Mouse (Mus musculus): Measurements from ENCODE around the gene Ubn1. TPM values are rescaled to one million over a fixed set of nuclear protein-coding genes. Genes with fewer than 3 reads are reported as not detected.

Gene Ubn1
- 24.2 and 34.9 TPM in 2 replicates for total RNA-seq (2014; rRNA removed)
- polyA plus RNA-seq (2015; fragmentation: Nextera tagmentation; extraction: Ambion mirVana) = 4.7 and 7.0 TPM in 2 replicates

- 3% methylated on average over 56 of the region's 56 CpGs for WGBS
These were observed at the start of gene Ubn1, which contains the start of gene Glyr1 for GRCm38 (mm10) chr16:5049774-5050234. TSS of gene Ubn1 (plus strand) at chr16:5050057. TSS of gene Glyr1 (minus strand) at chr16:5049863.

GRCm38 (mm10) chr16:5000611-5001010 lies 49.2 kb upstream of the Ubn1 start:
- Histone ChIP-seq H3K4me1 (ENCODE audit: insufficient read depth) (no peaks in the 10 kb centered on the region), H3K4me2 (ENCODE audit: low read depth) (no peak overlapping the region), H3K4me3 (ENCODE audit: low read depth, low read length) (no peak overlapping the region), H3K9ac (no peak overlapping the region), H3K27me3 (ENCODE audit: insufficient read depth, low read length) (no peaks in the 10 kb centered on the region), H3K36me3 (ENCODE audit: insufficient read depth) (no peaks in the 10 kb centered on the region), H3K9me3 (ENCODE audit: low read length) (no peaks in the 10 kb centered on the region), H3K27ac (ENCODE audit: low read depth, low read length) (no peak overlapping the region)
- WGBS = 64% methylated on average over 3 of the region's 3 CpGs
- TF ChIP-seq CTCF (IDR thresholded peaks at IDR 0.05; ENCODE audit: low read depth) = no peak
- no peak for ATAC-seq
- DNase-seq = no peak

More at GRCm38 (mm10) chr16:5049774-5050234, at the start of gene Ubn1, which contains the start of gene Glyr1:
- H3K4me2 ChIP-seq (ENCODE audit: low read depth) = peak within 1 kb of the TSS; percentile 93
- peak within 1 kb of the TSS; percentile 91 for H3K9ac ChIP-seq
- H3K36me3 ChIP-seq (ENCODE audit: insufficient read depth) = peaks cover 23% of the 10 kb centered on the region
- no peaks in the 10 kb centered on the region for H3K27me3 ChIP-seq (ENCODE audit: insufficient read depth, low read length)
- H3K9me3 ChIP-seq (ENCODE audit: low read length) = no peaks in the 10 kb centered on the region
- DNase-seq (peak; percentile 100), ATAC-seq (peak; percentile 100)
- peak within 1 kb of the TSS; percentile 97 for H3K27ac ChIP-seq (ENCODE audit: low read depth, low read length)
- H3K4me1 ChIP-seq (ENCODE audit: insufficient read depth) = peaks cover 6% of the 10 kb centered on the region
- peak; percentile 18; the same call in 1 of the 2 replicates for TF ChIP-seq CTCF (IDR thresholded peaks at IDR 0.05; ENCODE audit: low read depth)
- peak within 1 kb of the TSS; percentile 95 for H3K4me3 ChIP-seq (ENCODE audit: low read depth, low read length)

GRCm38 (mm10) chr16:5007067-5007466 lies 42.8 kb upstream of the Ubn1 start, which contains the start of gene Smim22:
TSS of gene Smim22 (plus strand) at chr16:5007288.
- no peak for TF ChIP-seq CTCF (IDR thresholded peaks at IDR 0.05; ENCODE audit: low read depth)
- Histone ChIP-seq H3K9ac (no peak within 1 kb of the TSS), H3K27ac (ENCODE audit: low read depth, low read length) (no peak within 1 kb of the TSS), H3K27me3 (ENCODE audit: insufficient read depth, low read length) (no peaks in the 10 kb centered on the region), H3K36me3 (ENCODE audit: insufficient read depth) (0 out of 2 replicates have a peak, but pooled peaks cover 6% of the 10 kb centered on the region), H3K9me3 (ENCODE audit: low read length) (no peaks in the 10 kb centered on the region), H3K4me3 (ENCODE audit: low read depth, low read length) (no peak within 1 kb of the TSS), H3K4me1 (ENCODE audit: insufficient read depth) (no peaks in the 10 kb centered on the region), H3K4me2 (ENCODE audit: low read depth) (no peak within 1 kb of the TSS)
- no peak for ATAC-seq
- WGBS = 59% methylated on average over 5 of the region's 5 CpGs
- DNase-seq = no peak

- WGBS = 60% methylated on average over 6 of the region's 6 CpGs
- Histone ChIP-seq H3K4me3 (ENCODE audit: low read depth, low read length) (no peak overlapping the region), H3K9me3 (ENCODE audit: low read length) (no peaks in the 10 kb centered on the region), H3K4me1 (ENCODE audit: insufficient read depth) (0 out of 2 replicates have a peak, but pooled peaks cover 4% of the 10 kb centered on the region), H3K36me3 (ENCODE audit: insufficient read depth) (0 out of 2 replicates have a peak, but pooled peaks cover 6% of the 10 kb centered on the region), H3K27me3 (ENCODE audit: insufficient read depth, low read length) (no peaks in the 10 kb centered on the region), H3K27ac (ENCODE audit: low read depth, low read length) (no peak overlapping the region), H3K4me2 (ENCODE audit: low read depth) (no peak overlapping the region), H3K9ac (no peak overlapping the region)
- DNase-seq (no peak), ATAC-seq (no peak)
- TF ChIP-seq CTCF (IDR thresholded peaks at IDR 0.05; ENCODE audit: low read depth) = no peak
These were observed 42.4 kb upstream of the Ubn1 start for GRCm38 (mm10) chr16:5007492-5007891.

GRCm38 (mm10) chr16:5008076-5008475 lies 41.8 kb upstream of the Ubn1 start:
- H3K9me3 ChIP-seq (ENCODE audit: low read length) = no peaks in the 10 kb centered on the region
- H3K9ac ChIP-seq = no peak overlapping the region
- 85% methylated on average over 12 of the region's 12 CpGs for WGBS
- H3K27me3 ChIP-seq (ENCODE audit: insufficient read depth, low read length) = no peaks in the 10 kb centered on the region
- DNase-seq (no peak), ATAC-seq (no peak)
- H3K27ac ChIP-seq (ENCODE audit: low read depth, low read length) = no peak overlapping the region
- no peak overlapping the region for H3K4me2 ChIP-seq (ENCODE audit: low read depth)
- no peak for TF ChIP-seq CTCF (IDR thresholded peaks at IDR 0.05; ENCODE audit: low read depth)
- H3K4me3 ChIP-seq (ENCODE audit: low read depth, low read length) = no peak overlapping the region
- H3K4me1 ChIP-seq (ENCODE audit: insufficient read depth) = 0 out of 2 replicates have a peak, but pooled peaks cover 4% of the 10 kb centered on the region
- H3K36me3 ChIP-seq (ENCODE audit: insufficient read depth) = 0 out of 2 replicates have a peak, but pooled peaks cover 6% of the 10 kb centered on the region

- Histone ChIP-seq H3K9me3 (ENCODE audit: low read length) (no peaks in the 10 kb centered on the region), H3K4me1 (ENCODE audit: insufficient read depth) (0 out of 2 replicates have a peak, but pooled peaks cover 4% of the 10 kb centered on the region), H3K36me3 (ENCODE audit: insufficient read depth) (peaks cover 17% of the 10 kb centered on the region), H3K27me3 (ENCODE audit: insufficient read depth, low read length) (no peaks in the 10 kb centered on the region), H3K4me3 (ENCODE audit: low read depth, low read length) (no peak overlapping the region), H3K9ac (no peak overlapping the region), H3K27ac (ENCODE audit: low read depth, low read length) (no peak overlapping the region), H3K4me2 (ENCODE audit: low read depth) (no peak overlapping the region)
- ATAC-seq (no peak), DNase-seq (no peak)
- no peak for TF ChIP-seq CTCF (IDR thresholded peaks at IDR 0.05; ENCODE audit: low read depth)
- 88% methylated on average over 10 of the region's 10 CpGs for WGBS
These were observed 39.4 kb upstream of the Ubn1 start for GRCm38 (mm10) chr16:5010371-5010935.

- Histone ChIP-seq H3K9ac (no peak overlapping the region), H3K27me3 (ENCODE audit: insufficient read depth, low read length) (no peaks in the 10 kb centered on the region), H3K27ac (ENCODE audit: low read depth, low read length) (no peak overlapping the region), H3K4me3 (ENCODE audit: low read depth, low read length) (no peak overlapping the region), H3K4me2 (ENCODE audit: low read depth) (no peak overlapping the region), H3K4me1 (ENCODE audit: insufficient read depth) (0 out of 2 replicates have a peak, but pooled peaks cover 4% of the 10 kb centered on the region), H3K9me3 (ENCODE audit: low read length) (no peaks in the 10 kb centered on the region), H3K36me3 (ENCODE audit: insufficient read depth) (peaks cover 25% of the 10 kb centered on the region)
- no peak for TF ChIP-seq CTCF (IDR thresholded peaks at IDR 0.05; ENCODE audit: low read depth)
- 87% methylated on average over 7 of the region's 7 CpGs for WGBS
- ATAC-seq = no peak
- no peak for DNase-seq
These were observed 38.6 kb upstream of the Ubn1 start for GRCm38 (mm10) chr16:5011285-5011684.
